Mouse (Mus musculus) ZHBTc4 (cell line): ENCODE data around the gene Camkk2.

Experiments
- DNase-seq: peaks from one replicate; pipeline ENCODE4 v3.0.0-alpha.2; 2011; ENCODE audit warnings: low read depth, low spot score

Gene Camkk2

GRCm38 (mm10) chr5:122779277-122779834 is at the start of gene Camkk2:
Gene Camkk2, minus strand, starts transcription at chr5:122779409.
- peak; percentile 91 for DNase-seq

GRCm38 (mm10) chr5:122825099-122825498 is 45.9 kb upstream of the Camkk2 start:
- DNase-seq = peak; percentile 54

GRCm38 (mm10) chr5:122824450-122824849 is 45.2 kb upstream of the Camkk2 start:
- no peak for DNase-seq

GRCm38 (mm10) chr5:122823976-122824375 is 44.8 kb upstream of the Camkk2 start:
- peak; percentile 70 for DNase-seq

- DNase-seq = no peak
Observed at GRCm38 (mm10) chr5:122822441-122822840, 43.2 kb upstream of the Camkk2 start.

- no peak for DNase-seq
Observed at GRCm38 (mm10) chr5:122821524-122821885, 42.3 kb upstream of the Camkk2 start.

GRCm38 (mm10) chr5:122820777-122821523 is 41.7 kb upstream of the Camkk2 start, which contains the start of gene Anapc5:
Gene Anapc5, minus strand, starts transcription at chr5:122821339.
- peak; percentile 99 for DNase-seq

GRCm38 (mm10) chr5:122812699-122813098 is 33.5 kb upstream of the Camkk2 start:
- no peak for DNase-seq

- peak; percentile 87 for DNase-seq
Observed at GRCm38 (mm10) chr5:122811364-122812079, 32.3 kb upstream of the Camkk2 start.

GRCm38 (mm10) chr5:122805503-122805902 is 26.3 kb upstream of the Camkk2 start:
- no peak for DNase-seq

GRCm38 (mm10) chr5:122802706-122803105 is 23.5 kb upstream of the Camkk2 start:
- no peak for DNase-seq

GRCm38 (mm10) chr5:122801684-122802083 is 22.5 kb upstream of the Camkk2 start:
- no peak for DNase-seq

GRCm38 (mm10) chr5:122800345-122801010 is 21.3 kb upstream of the Camkk2 start:
- no peak for DNase-seq

GRCm38 (mm10) chr5:122799379-122800344 is 20.5 kb upstream of the Camkk2 start:
- DNase-seq = no peak

GRCm38 (mm10) chr5:122798557-122799378 is 19.6 kb upstream of the Camkk2 start:
- DNase-seq = peak; percentile 71

GRCm38 (mm10) chr5:122797866-122798265 is 18.7 kb upstream of the Camkk2 start:
- no peak for DNase-seq

GRCm38 (mm10) chr5:122788696-122789095 is 9.5 kb upstream of the Camkk2 start:
- DNase-seq = no peak

- no peak for DNase-seq
Observed at GRCm38 (mm10) chr5:122786035-122786819, 7.0 kb upstream of the Camkk2 start.

GRCm38 (mm10) chr5:122783726-122784406 is 4.7 kb upstream of the Camkk2 start:
- DNase-seq = no peak
